Comparison of ENCODE assay signal across 9 mouse cellular contexts in genomic region chr8:84208381-84209380, GRCm38 (mm10). TPM values are rescaled to one million over a fixed set of nuclear protein-coding genes. Genes with fewer than 3 reads are reported as not detected.
A peak's percentile ranks its signal among the peaks of the same experiment; 100 is the strongest.
DNase-seq lines count a peak whose midpoint lies in the region; ATAC-seq and TF ChIP-seq lines count a peak whose summit lies in the region.
"Had no signal": no experiment of that assay in that cellular context is flagged by ENCODE, and none has a peak within 500 bp of the region (broad histone marks: within the 10 kb centered on the region; RNA-seq: fewer than 3 reads in every experiment).

No protein-coding gene starts in this region.

- no peak for TF ChIP-seq CTCF in layer of hippocampus, adult 2 months (conservative IDR thresholded peaks at IDR 0.05)

- no peak for ATAC-seq in embryonic facial prominence, embryonic 13.5 days (ENCODE audit: insufficient number of reproducible peaks, insufficient read depth, low FRiP score, low TSS enrichment, low read depth)
- ATAC-seq in kidney, embryonic 14.5 days (ENCODE audit: low FRiP score, low TSS enrichment), result peak; percentile 68

- peaks cover 80% of the 10 kb centered on the region for H3K36me3 ChIP-seq in embryonic facial prominence, embryonic 13.5 days
- H3K36me3 ChIP-seq in kidney, embryonic 14.5 days (ENCODE audit: control insufficient read depth, insufficient read depth, low read length), result peaks cover 45% of the 10 kb centered on the region

- no peak for DNase-seq in layer of hippocampus, adult 2 months (ENCODE audit: low spot score in 2 of 2)
- no peak for DNase-seq in layer of hippocampus, adult 8-10 months (ENCODE audit: low spot score in 2 of 2)
- DNase-seq in naive thymus-derived CD4-positive, alpha-beta T cell, adult 2 months (ENCODE audit: low read depth), result peak; percentile 62
- DNase-seq in cerebellum, adult 9-11 months, result no peak
- no peak for DNase-seq in gastrocnemius, postnatal 4 days (ENCODE audit: low spot score in 2 of 2)
- DNase-seq in embryo, embryonic 9.5 days (ENCODE audit: extremely low spot score), result no peak

- 0 out of 2 replicates have a peak overlapping the region, but pooled peaks have one; percentile 5 for H3K4me2 ChIP-seq in embryonic facial prominence, embryonic 13.5 days
- H3K4me2 ChIP-seq in kidney, embryonic 14.5 days (replicated peaks; ENCODE audit: low read depth, low read length), result no peak overlapping the region; the same call in 1 of the 2 replicates

- no peaks in the 10 kb centered on the region for H3K27me3 ChIP-seq in embryonic facial prominence, embryonic 13.5 days
- no peaks in the 10 kb centered on the region for H3K27me3 ChIP-seq in kidney, embryonic 14.5 days (ENCODE audit: control insufficient read depth, insufficient read depth, low read length)

- H3K9ac ChIP-seq in embryonic facial prominence, embryonic 13.5 days, result peak overlapping the region; percentile 52
- no peak overlapping the region for H3K9ac ChIP-seq in kidney, embryonic 14.5 days (ENCODE audit: low read depth, low read length)

- peaks cover 45% of the 10 kb centered on the region for H3K4me1 ChIP-seq in embryonic facial prominence, embryonic 13.5 days
- H3K4me1 ChIP-seq in kidney, embryonic 14.5 days (ENCODE audit: control insufficient read depth, insufficient read depth, low read length), result peaks cover 32% of the 10 kb centered on the region

- peak overlapping the region; percentile 55; the same call in 1 of the 2 replicates for H3K27ac ChIP-seq in layer of hippocampus, adult 2 months
- H3K27ac ChIP-seq in embryonic facial prominence, embryonic 13.5 days, result peak overlapping the region; percentile 64
- H3K27ac ChIP-seq in kidney, embryonic 14.5 days (ENCODE audit: low read depth, low read length), result peak overlapping the region; percentile 72

- 47% methylated on average over 17 of the region's 17 CpGs for WGBS in embryonic facial prominence, embryonic 13.5 days
- WGBS in kidney, embryonic 14.5 days, result 37% methylated on average over 17 of the region's 17 CpGs

- H3K4me3 ChIP-seq in layer of hippocampus, adult 2 months, result no peak overlapping the region
- no peak overlapping the region for H3K4me3 ChIP-seq in embryonic facial prominence, embryonic 13.5 days
- no peak overlapping the region for H3K4me3 ChIP-seq in kidney, embryonic 14.5 days (ENCODE audit: low read length)

- no peaks in the 10 kb centered on the region for H3K9me3 ChIP-seq in embryonic facial prominence, embryonic 13.5 days
- no peaks in the 10 kb centered on the region for H3K9me3 ChIP-seq in kidney, embryonic 14.5 days (ENCODE audit: control insufficient read depth, low read length)

RNA-seq across cellular contexts. Expression of gene Nanos3, which starts 23.7 kb away (rescaled TPM):
- total RNA-seq in layer of hippocampus, adult 2 months (2021), result 1 to 10 TPM; 2.6 to 5.0 TPM
- 1 to 10 TPM; 1.0 to 3.7 (median 2.8) TPM for total RNA-seq in layer of hippocampus, adult 8-10 months (2022)
- 2.9 and 5.2 TPM in 2 replicates for polyA plus RNA-seq in embryonic facial prominence, embryonic 13.5 days (2015; fragmentation: Nextera tagmentation; extraction: Ambion mirVana)
- polyA plus RNA-seq in kidney, embryonic 14.5 days (2014; fragmentation: Nextera tagmentation; extraction: Ambion mirVana), result 4.3 and 5.5 TPM in 2 replicates
- total RNA-seq in gastrocnemius, postnatal 4 days (2021), result 1 to 10 TPM; 2.5 to 3.3 TPM
- total RNA-seq: liver, adult 2 months had no signal
- polyA plus RNA-seq: liver, adult 2 months had no signal

RNA-seq across cellular contexts. Expression of gene Zswim4, which starts 28.2 kb away (rescaled TPM):
- 10 to 100 TPM; 18.0 to 19.3 TPM for total RNA-seq in layer of hippocampus, adult 2 months (2021)
- total RNA-seq in layer of hippocampus, adult 8-10 months (2022), result 10 to 100 TPM; 15.1 to 17.6 (median 16.6) TPM
- 19.6 and 22.6 TPM in 2 replicates for polyA plus RNA-seq in embryonic facial prominence, embryonic 13.5 days (2015; fragmentation: Nextera tagmentation; extraction: Ambion mirVana)
- polyA plus RNA-seq in kidney, embryonic 14.5 days (2014; fragmentation: Nextera tagmentation; extraction: Ambion mirVana), result 10.2 and 15.7 TPM in 2 replicates
- total RNA-seq in gastrocnemius, postnatal 4 days (2021), result 1 to 10 TPM; 9.5 to 9.8 TPM

RNA-seq across cellular contexts. Expression of gene D8Ertd738e, which starts 40.8 kb away (rescaled TPM):
- 100 to 1,000 TPM; 143 to 146 TPM for total RNA-seq in layer of hippocampus, adult 2 months (2021)
- 100 to 1,000 TPM in 2 of 4 experiments, 10 to 100 TPM in 2; 94.5 to 137 (median 106) TPM for total RNA-seq in layer of hippocampus, adult 8-10 months (2022)
- polyA plus RNA-seq in embryonic facial prominence, embryonic 13.5 days (2015; fragmentation: Nextera tagmentation; extraction: Ambion mirVana), result 318 and 344 TPM in 2 replicates
- polyA plus RNA-seq in kidney, embryonic 14.5 days (2014; fragmentation: Nextera tagmentation; extraction: Ambion mirVana), result 388 TPM in 2 replicates
- 100 to 1,000 TPM; 197 to 218 TPM for total RNA-seq in gastrocnemius, postnatal 4 days (2021)

RNA-seq across cellular contexts. Expression of gene Mri1, which starts 48.4 kb away (rescaled TPM):
- total RNA-seq in layer of hippocampus, adult 2 months (2021), result 10 to 100 TPM; 19.0 to 21.9 TPM
- total RNA-seq in layer of hippocampus, adult 8-10 months (2022), result 10 to 100 TPM; 17.8 to 25.8 (median 20.0) TPM
- 62.4 and 69.8 TPM in 2 replicates for polyA plus RNA-seq in embryonic facial prominence, embryonic 13.5 days (2015; fragmentation: Nextera tagmentation; extraction: Ambion mirVana)
- polyA plus RNA-seq in kidney, embryonic 14.5 days (2014; fragmentation: Nextera tagmentation; extraction: Ambion mirVana), result 73.2 and 80.1 TPM in 2 replicates
- 10 to 100 TPM; 18.8 to 27.0 TPM for total RNA-seq in gastrocnemius, postnatal 4 days (2021)
